Mouse (Mus musculus): ENCODE measurements at regions not wholly inside any gene's neighbourhood (a gene's known extent, or its start where the extent isn't known, plus 50 kb on each side); places are given as distances from the start of the nearest gene placed in this dataset.
A peak's percentile ranks its signal among the peaks of the same experiment; 100 is the strongest.

DNA sequence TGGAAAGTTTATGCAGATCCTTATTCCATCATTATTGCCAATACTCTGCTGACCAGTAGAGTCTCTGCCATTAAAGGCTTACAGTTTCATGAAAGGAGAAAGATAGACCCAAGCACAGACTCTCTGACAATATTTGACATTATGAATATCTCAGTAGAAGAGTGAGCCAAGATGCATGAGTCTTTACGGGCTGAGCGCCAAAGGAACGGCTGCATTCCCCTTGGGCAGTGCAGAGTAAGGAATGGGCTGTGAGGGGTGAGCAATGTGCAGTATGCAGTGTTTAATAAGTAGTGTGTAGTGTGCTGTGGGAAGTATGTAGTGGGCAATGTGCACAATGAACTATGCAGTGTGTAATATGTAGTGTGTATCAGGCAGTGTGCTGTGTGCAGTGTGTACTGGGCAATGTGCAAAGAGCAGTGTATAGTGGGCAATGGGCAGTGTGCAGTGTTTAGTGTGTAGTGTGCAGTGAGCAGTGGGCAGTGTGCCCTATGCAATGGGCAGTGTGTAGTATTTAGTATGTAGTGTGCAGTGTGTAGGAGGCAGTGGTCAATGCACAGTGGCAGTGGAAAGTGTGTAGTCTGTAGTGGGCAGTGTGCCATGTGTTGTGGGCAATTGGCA is 671.8 kb downstream of the 5730522E02Rik start:
- DNase-seq (ENCODE audit: low read depth, low spot score) = no peak

DNA sequence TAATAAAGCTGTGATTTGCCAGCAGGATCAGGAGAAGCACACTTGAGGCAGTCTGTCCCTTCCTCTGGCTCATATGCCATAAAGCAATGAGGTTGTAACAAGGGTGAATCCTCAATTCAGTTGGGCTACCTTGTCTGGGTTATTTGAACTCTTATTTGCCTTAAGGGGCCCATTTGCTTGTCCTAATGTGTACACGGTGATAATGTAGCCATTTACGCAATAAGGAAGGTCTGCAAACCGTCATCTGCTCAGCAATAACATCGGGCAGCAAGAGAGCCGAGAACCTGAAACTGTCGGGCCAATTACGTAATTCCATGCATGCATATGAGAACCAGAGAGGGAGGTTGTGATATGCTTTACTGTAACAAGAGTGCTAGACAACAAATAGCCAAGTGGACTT is 674.5 kb downstream of the 5730522E02Rik start:
- DNase-seq (ENCODE audit: low read depth, low spot score) = no peak

DNA sequence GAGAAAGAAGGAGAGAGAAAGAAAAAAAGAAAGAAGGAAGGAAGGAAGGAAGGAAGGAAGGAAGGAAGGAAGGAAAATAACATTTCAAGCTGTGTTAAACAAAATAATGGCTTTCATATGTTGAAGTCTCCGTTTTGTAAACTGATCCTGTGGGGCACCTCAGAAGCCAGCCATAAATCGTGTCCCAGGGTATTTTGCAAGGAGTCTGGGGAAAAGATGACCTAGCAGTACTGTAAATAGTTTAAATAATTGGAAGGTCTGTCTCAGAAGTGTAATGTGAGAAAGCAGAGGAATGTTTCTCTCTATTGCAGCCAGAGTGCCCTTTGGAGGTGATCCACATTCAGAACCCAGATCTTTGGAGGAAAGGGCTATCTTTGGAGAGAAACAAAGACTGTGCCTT is 677.5 kb downstream of the 5730522E02Rik start:
- DNase-seq (ENCODE audit: low read depth, low spot score) = no peak

DNA sequence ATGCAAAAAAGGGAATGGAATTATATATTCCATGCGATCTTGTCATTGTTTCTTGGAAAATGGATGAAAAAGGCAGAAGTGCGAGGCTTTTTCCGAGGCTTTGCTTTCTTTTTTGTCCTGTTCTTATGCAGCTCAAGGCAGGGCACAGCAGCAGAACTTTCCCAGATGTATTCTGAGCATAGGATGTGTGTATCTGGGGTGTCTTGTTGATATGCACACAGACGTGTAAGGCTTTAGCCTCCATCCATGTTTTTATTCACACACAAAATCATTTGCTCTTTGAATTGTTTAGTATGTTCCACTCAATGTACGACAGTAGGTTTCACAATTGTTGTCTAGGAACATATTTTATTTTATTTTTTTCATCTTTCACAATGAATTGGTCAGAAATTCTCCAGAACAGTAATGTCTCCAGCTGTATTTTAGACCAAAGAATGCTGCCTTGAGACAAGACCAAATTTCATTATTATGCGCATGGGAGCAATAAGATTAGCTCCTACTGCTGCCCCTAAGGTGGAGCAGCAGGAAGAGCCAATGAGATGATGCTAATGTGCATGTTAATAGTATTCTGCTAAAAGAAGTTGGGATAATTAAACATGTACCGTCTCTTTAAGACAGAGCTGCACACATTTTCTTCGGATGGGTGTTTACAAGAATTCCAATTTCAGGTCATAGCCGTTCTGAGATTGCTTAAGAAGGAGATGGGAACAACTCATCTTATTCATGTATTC is 678.7 kb downstream of the 5730522E02Rik start:
- DNase-seq (ENCODE audit: low read depth, low spot score) = no peak

DNA sequence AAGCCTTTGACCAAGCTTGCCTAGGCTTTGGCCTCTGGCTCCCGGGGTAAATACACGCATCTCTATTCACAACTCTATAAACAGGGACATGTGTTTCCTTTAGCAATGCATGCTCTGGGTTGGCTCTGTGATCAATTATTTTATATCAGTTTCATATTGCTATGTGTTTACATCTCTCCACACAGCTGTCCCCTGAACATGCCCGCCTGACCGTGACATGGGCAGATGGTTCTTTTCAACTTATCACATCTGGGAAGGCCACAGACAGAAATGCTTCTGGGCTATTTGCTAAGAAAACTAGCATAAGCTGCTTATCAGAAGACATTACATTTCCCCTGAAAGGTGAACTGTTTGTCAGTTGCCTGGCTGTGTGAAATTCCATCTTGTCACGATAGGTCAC is 682.5 kb downstream of the 5730522E02Rik start:
- DNase-seq (ENCODE audit: low read depth, low spot score) = no peak

DNA sequence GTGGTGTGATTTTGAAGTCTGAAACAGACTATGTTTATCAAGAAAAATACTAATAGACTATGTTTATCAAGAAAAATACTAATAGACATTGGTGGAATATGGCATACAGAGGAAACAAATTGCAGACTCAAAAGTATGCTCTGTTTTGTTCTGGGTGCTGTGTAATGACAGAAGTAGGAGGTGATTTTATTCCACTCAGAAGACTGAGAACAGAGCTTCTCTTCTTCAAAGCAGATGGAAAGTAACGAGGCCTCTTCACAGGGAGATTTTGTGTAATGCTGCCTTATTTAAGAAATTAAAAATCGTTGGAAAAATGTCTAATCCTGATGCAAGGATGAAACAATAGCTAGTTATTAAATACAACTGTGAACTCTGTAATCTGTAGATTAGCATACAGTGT is 691.7 kb downstream of the 5730522E02Rik start:
- DNase-seq (ENCODE audit: low read depth, low spot score) = no peak

DNA sequence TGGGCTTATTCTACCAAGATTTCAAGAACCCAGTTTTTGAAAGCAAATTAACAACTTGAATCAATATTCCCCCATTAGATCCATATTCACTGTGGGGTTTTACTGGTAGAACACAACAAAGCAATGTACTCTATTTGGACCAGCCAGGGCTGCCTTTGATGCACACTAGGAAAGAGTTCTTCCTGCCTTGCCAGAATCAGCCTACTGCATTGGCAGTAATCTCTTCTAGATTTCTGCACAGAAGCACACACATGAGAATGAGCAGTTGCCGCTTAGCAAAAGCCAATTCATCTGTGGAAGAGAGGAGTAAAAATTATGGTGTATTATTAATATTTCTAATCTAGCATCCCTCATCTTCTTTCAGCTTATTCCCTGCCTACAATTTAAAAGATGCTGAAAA is 692.4 kb downstream of the 5730522E02Rik start:
- peak; percentile 51 for DNase-seq (ENCODE audit: low read depth, low spot score)

DNA sequence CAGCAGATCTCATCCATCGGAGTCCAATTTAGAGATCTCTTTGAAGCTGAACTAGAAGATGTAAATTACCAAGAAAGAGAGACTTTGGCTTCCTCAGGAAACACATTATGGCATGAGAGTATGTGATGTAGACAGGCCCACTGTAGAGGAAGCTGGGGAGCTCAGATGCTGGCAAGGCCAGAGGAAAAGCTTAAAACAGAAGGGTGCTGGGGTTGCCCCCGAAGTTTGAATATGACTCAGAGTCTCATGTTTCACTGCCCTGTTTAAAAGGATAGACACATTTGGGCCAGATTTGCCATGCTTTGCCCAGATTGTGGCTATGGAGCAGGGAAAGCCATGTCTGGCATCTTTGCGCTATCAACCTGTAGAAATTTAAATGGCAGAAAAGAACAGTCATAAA is 705.1 kb downstream of the 5730522E02Rik start:
- DNase-seq (ENCODE audit: low read depth, low spot score) = no peak

DNA sequence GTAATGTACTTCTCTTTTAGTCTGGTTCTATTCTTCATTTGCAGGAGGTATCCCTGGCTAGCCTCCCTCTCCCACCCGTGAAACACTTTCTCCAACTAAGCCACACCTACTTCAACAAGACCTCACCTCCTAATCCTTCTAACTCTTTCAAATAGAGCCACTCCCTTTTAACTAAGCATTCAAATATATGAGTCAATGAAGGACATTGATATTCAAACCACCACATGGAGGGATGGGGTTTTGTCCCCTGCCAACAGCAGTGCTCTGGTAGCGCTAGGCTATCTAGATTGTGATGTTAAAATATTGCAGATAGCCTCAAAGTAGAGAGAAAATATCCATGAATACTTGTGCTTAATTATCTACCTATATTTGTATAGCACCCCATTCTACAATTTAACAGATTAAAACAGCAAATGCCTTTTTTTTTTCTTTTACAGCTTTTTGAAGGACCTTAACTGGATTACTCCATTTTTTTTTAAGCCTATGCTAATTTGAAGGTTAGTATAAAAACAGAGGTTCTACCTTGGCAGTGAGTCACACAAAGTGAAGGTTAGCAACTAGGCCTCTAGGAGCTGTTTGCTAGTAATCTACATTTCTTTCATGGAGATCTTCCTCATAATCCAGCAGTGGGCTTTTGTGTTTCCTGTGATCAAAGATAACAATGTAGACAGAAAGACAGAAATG is 736.7 kb downstream of the 5730522E02Rik start:
- DNase-seq (ENCODE audit: low read depth, low spot score) = no peak

DNA sequence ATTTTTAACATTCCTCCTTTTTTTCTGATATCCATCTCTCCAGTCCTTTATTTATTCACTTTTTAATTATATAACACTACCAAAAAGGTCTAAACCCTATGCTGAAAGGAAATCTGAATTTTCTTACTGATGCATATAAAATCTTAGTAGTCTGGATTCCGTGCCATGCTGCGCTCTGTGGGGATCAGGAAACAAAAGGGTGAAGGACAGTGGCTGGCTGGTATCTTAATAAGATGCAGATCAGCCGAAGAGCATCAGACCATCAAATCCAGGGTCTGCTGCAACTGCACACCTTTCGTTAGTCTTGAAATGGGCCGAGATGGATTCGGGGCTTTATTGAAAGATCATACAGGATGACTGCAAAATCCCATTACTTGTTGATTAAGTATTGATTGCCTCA is 740.7 kb downstream of the 5730522E02Rik start:
- DNase-seq (ENCODE audit: low read depth, low spot score) = no peak

DNA sequence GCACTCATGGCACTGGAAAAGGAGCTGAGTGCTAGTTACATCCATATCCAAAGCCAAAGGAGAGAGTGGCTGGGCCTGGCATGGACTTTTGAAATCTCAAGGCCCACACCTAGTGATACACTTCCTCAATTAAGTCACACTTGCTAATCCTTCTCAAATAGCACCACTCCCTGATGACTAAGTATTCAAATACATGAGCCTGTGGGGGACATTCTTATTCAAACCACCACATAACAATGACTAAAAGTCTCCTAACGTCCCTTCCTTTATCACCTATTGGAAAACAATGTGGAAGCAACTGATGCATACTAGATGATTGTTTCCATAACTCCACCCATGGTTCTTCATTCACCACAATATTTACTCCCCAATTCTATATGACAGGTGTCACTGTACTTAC is 773.4 kb downstream of the 5730522E02Rik start:
- no peak for DNase-seq (ENCODE audit: low read depth, low spot score)

DNA sequence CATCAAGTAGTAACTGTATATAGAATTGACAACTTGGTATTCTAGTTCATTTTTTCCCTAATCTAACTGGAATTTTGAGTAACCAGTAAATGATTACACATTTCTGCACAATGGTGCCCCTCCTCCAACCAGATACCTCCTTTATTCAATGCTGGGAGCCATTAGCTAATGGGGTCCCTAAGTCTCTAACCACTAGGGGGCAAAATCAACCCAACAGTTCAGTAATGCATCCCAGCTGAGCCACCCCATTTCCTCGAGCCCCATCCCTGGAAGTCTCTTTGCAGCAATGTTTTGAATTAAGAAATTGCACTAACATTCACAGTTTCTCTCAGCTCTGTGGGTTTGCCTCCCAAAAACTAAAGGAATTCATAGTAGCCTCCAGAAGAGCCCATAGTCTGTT is 774.9 kb downstream of the 5730522E02Rik start:
- DNase-seq (ENCODE audit: low read depth, low spot score) = no peak

DNA sequence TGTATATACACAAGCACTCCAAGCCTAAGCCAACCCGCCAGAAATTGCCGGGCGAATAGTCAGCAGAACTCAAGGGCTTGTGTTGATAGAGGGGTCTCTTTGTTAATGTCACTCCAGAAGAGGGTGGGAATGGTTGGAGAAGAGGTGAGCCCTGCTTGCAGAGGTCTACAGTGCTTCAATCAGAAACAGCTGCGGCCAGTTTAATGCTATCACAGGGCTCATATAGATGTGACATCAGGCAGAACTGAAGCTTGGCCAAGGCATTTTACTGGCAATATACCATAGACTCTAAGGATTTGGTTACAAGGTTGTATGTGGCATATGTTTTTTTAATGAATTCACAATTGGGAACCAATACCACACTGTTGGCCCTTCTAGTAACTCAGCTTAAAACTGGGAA is 787.4 kb downstream of the 5730522E02Rik start:
- DNase-seq (ENCODE audit: low read depth, low spot score) = no peak

DNA sequence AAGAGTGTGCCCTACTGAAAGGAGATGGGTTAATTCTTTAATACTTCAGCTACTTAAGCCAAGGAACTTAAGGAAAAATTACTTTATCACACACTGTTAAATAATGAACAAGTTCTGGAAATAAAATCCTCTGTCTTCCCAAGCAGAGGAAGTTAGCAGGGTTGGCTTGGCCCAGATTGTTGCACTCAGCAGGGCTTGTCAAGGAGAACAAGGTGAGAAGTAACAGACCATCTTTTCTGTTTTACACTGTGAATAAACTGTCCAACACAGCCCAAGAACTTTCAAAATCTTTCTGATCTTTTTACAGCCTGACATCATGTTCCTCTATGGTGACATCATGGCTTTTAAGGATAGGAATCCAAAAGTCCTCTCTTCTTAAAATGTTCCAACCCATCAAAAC is 789.1 kb downstream of the 5730522E02Rik start:
- no peak for DNase-seq (ENCODE audit: low read depth, low spot score)

DNA sequence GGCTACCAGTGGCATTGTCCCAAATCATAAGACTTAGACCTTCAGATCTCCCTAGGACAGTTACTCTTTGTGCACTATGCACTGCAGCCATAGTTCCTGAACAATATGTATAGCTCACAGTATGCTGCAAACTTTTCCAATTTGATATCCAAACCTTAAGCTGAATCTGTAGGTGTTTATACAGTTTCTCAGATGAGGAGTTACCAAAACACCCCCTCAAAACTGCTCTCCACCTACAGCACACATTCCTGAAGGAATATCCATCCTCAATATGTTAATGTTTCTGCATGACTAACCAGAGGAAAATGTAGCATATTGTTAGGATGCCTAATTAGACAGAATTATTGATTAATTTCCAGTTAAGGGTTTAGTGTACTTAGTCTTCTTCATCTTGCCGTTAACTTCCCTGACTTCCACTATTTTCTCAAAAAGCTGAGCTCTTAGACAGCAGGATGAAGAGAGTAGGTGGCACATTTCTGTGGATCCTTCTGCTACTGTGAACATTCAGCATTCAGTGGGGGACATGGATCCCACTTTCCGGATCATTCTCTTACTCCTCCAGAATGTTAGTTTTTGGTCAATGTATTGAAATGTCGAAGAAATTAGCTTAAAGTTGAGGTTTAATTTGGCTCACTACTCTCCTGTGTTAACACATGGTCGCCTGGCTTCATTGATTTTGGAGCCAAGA is 800.0 kb downstream of the 5730522E02Rik start:
- DNase-seq (ENCODE audit: low read depth, low spot score) = peak; percentile 64

DNA sequence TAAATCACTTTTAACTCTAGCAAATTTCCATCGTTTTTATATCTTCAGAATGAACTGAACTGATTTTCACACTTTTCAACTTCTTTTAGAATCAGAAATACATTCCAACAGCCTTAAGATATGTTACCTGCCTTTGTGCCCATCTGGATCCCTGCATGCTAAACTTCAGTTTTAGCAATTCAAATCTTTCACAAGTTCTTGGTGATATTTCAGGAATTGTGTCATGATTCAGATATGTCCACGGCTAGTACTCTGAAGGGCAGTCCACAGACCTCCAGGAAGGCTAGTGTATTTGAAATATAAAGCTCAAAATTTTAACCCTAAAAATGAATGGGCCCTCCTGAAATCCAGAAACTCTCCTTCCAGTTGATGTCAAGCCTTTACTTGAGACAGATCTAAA is 818.9 kb downstream of the 5730522E02Rik start:
- DNase-seq (ENCODE audit: low read depth, low spot score) = peak; percentile 18

DNA sequence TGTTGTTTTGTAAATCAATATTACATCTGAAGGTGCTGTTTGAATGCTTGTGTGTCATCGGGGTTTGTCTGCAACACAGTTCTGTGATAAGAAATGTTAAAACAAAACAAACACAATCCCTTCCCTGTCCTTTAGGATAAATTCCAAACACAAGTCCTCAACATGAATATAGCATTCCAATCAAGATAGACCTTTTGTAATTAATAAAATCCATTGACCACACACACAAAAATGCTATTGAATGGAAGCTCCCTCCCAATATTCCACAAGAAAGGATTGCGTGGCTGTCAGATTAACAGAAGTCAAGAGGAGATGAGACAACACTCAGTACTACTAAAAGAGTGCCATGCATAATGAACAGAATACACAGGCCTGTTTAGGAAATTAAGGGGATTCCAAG is 843.5 kb downstream of the 5730522E02Rik start:
- DNase-seq (ENCODE audit: low read depth, low spot score) = no peak

DNA sequence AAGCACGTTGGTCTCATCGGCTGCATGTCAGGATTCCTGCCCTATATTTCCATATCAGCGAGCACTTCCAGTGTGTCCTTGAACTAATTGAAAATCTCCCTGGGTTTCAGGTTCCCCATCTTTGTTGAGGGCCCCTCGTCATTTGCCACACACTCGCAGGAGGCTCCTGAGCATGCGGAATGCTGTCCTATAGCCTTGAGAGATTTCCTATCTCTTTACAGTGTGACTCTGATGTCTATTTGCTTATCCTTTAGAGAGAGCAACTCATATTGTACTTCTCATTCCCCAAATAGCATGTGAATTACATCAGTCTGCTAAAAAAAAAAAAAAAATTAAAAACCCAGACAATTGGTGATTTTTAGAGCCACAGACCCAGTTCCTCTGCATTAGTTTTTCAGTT is 845.1 kb downstream of the 5730522E02Rik start:
- DNase-seq (ENCODE audit: low read depth, low spot score) = no peak

DNA sequence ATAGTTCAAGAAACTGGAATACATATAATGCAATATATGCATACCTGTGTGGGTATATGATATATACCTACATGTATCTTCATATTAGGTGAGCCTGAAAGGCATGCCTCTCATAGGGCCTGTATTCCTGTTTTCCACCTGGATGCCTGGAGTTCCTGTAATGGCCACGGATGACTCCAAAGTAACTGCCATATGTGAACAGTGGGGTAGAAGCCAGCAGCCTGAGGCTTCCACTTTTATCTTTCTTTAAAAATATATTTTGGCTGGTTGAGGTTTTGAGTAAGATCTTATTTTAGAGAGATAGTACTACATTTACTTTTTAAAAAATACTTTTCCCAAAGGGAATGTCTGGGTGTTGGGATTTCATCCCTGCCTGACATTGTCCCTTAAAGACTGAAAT is 850.8 kb downstream of the 5730522E02Rik start:
- peak; percentile 50 for DNase-seq (ENCODE audit: low read depth, low spot score)

DNA sequence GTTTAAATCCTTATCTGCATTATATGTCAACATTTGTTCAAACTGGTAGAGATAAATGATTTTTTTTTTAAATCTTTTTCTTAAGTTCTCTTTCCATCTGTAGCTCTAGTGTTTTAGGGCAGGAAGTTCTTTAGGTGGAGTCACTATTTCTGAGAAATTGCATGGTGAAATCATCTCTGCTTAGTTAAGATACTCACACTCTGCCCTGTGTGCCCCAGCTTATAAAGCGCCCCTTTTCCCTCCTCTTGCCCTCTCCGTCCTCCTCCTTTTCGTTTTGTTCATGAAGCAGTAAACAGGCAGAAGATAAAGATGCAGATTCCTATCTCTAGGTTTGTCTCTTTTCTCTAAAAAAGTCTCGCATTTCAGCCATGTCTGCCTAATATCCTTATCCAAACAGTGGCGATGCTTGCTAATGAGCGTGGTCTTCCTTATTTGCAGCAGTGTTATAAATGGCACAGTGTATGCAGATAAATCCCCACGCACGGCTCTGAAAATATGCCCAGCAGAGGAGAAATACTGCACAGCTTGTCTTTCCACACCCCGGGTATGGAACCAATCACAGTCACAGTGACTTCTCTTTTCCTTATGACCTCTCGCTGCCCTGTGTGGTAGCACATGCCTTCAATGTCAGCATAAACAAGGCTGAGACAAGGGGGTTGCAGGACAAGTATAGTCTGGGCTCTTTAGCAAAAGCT is 852.7 kb downstream of the 5730522E02Rik start:
- DNase-seq (ENCODE audit: low read depth, low spot score) = no peak

DNA sequence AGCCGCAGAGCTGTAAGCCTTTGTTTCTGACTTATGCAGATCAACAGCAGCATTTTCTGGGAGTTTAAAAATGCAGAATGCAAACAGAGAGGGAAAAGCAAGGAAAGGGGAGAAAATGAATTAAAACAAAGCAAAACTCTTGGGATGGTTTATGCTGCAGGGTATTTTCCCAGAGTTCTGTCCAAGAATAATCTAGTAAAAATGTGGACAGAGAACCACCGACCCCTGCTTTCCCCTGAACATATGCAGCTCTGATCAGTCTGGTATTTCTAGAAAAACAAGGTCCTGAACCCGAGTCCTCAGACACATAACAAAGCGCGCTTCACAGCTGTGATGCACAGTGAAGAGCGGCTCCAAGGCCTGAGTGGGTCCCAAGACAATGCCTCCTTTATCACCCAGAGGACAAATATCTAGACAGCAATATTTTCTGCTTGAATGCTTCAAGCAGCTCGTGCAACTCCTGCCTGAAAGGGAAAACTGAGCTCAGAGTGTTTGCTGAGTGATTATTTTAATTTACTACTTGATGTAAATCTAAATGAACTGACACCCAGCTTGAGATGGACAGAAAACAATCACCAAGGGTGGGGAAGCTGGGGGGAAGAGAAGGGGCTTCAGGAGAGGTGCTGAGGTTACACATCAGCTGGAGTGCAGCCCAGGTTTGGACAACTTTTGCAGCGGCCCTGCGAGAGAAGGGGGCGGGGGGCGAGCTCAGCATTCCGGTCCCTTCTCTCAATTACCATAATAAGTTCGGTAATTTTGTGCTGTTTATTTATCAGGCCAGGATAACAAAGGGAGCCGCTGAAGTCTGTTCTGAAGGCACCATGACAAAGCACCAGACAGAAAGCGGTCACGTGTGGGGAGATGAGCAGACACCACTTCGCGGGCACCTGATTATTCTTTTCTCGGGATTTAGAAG is 853.6 kb downstream of the 5730522E02Rik start:
- no peak for DNase-seq (ENCODE audit: low read depth, low spot score)

All from telencephalon, adult 2 months (tissue).